Mouse (Mus musculus): ENCODE measurements around the gene Gli3. TPM values are rescaled to one million over a fixed set of nuclear protein-coding genes. Genes with fewer than 3 reads are reported as not detected.

The Gli3 gene
- total RNA-seq, 2 experiments from 2014 or later = 1.9 to 2.0 TPM

DNA sequence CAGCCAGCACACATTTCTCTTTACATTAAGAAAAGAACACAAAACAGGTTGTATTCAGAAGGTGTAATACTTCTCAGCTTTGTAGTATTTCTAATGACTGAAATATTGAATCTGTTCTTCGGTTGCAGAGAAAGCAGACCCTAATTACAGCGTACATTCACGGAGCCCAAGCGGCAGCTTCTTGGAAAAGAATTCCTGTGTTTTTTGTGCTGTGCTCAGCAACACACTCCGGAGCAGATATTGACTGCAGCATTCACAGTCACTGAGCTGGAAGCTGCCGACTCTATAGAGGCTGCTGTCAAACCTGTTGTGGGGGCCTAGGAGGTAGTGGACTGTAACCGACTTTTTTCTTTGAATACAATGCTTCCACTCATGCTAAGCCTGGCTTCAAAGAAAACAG is 158.0 kb downstream of the Gli3 start:
- intact Hi-C loops (cut with DNase I) = no loop called here
- no peak for DNase-seq (ENCODE audit: low spot score)

GRCm38 (mm10) chr13:15624490-15625353 is 161.7 kb downstream of the Gli3 start:
- DNase-seq (ENCODE audit: low spot score) = no peak
- intact Hi-C loops (cut with DNase I) = no loop called here

DNA sequence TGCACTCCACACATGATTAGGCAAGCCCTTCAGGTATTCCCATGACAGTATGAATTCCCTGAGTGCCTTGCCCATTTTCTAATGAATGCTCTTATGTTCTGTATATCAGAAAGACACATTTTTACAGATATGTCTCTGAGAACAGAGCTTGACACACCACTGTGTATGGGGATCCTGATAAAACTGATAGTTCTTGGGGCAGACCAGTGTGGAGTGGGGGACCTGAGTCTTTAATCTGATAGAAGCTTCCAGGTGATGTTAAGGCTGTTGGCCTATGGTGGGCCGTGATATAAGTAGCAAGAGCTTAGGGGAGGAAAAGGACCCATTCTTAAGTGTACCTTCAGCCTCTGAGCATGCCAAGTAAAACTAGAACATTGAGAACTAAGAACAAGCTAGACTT is 178.5 kb downstream of the Gli3 start:
- no peak for DNase-seq (ENCODE audit: low spot score)
- intact Hi-C loops (cut with DNase I) = no loop called here

GRCm38 (mm10) chr13:15660502-15660901 is 197.5 kb downstream of the Gli3 start:
- intact Hi-C loops (cut with DNase I) = no loop called here
- DNase-seq (ENCODE audit: low spot score) = no peak

DNA sequence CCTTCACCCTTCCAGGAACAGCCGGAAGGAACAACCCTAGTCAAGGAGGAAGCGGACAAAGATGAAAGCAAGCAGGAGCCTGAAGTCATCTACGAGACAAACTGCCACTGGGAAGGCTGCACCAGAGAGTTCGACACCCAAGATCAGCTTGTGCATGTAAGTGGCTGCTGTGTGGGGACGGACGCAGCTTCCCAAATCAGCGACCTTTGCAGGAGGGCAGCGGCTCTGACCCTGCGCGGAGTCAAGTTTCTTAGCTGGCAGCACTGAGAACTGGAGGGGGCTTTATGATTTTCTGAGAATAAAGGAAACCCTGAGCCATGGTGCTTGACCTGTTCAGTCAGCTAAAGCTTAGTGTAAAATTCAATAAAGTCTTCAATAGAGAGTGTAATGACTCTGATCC is 199.3 kb downstream of the Gli3 start:
- DNase-seq (ENCODE audit: low spot score) = no peak
- intact Hi-C loops (cut with DNase I) = no loop called here

- no peak for DNase-seq (ENCODE audit: low spot score)
- intact Hi-C loops (cut with DNase I) = no loop called here
Measured at GRCm38 (mm10) chr13:15664580-15665201, 201.7 kb downstream of the Gli3 start.

DNA sequence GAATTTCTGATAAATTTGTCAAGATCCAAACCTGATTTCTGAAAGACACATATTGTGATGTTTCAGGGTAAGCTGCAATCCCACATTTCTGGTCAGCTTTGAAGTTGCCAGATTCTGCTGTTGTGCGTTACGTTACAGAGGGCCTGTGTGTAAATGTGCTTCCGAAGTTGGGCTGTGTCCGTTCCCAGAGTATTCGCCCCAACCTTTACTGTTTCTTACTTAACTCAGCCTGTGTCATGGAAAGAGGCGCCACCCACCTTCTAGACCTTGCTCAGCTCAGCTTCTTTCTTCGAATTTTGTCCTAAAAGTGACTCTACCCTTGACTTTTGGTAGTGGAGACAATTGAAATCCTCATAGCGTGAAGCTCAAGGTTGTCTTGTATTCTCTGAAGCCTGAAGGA is 202.5 kb downstream of the Gli3 start:
- DNase-seq (ENCODE audit: low spot score) = no peak
- intact Hi-C loops (cut with DNase I) = no loop called here

DNA sequence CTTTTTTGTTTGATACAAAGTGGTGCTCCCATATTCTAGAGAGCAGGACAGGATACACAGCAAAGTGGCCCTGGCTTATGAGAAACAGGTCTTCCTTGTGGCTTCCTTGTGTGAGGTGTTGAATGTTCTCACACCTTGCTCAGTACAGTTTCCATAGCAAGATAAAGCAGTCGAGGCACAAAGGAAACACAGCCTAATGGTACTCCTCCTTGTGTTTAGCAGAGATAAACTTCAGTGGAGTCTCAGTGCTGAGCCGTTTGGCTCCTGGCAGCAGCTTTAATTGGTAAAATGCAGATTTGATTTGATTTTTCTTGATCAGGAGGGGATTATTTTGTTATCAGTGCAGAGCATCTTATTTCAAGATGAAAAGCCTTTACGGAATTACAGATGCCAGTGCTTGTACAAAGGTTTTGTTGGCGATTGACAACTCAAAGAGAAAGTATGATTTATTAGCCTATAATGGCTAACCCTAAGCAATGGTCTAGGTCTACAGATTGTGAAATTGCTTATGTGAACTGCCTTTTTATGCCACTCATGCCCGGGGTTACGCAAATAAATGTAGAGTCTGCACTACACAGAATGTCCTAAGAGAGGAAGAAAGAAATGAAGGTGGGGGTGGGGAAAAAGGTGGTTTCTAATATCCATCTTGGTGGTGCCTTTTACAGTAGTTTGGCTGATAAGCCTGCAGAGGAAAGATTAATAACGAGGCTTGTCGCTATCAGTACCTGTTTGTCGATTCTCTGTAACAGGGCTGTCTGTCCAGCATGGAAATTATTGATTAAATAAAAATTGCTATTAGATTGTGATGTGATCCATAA is 207.3 kb downstream of the Gli3 start:
- DNase-seq (ENCODE audit: low spot score) = no peak
- intact Hi-C loops (cut with DNase I) = no loop called here

DNA sequence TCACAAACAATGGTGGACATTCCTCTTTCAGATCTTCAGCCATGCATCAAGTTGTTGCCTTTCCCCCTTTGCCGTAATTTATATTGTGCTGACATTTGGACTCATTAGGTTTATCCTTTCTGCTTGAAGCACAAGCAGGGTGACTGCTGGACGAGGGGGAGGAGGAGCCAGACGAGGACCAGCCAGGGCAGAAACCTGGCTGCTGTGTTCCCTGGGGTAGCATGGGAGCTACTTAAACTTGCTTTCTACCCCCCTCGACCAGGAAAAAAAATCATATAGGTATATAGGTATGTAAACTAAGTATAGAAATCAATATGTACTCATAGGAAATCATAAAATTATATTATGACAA is 207.9 kb downstream of the Gli3 start:
- no peak for DNase-seq (ENCODE audit: low spot score)
- intact Hi-C loops (cut with DNase I) = no loop called here

- no peak for DNase-seq (ENCODE audit: low spot score)
- intact Hi-C loops (cut with DNase I) = no loop called here
Measured at GRCm38 (mm10) chr13:15675480-15675879, 212.4 kb downstream of the Gli3 start.

DNA sequence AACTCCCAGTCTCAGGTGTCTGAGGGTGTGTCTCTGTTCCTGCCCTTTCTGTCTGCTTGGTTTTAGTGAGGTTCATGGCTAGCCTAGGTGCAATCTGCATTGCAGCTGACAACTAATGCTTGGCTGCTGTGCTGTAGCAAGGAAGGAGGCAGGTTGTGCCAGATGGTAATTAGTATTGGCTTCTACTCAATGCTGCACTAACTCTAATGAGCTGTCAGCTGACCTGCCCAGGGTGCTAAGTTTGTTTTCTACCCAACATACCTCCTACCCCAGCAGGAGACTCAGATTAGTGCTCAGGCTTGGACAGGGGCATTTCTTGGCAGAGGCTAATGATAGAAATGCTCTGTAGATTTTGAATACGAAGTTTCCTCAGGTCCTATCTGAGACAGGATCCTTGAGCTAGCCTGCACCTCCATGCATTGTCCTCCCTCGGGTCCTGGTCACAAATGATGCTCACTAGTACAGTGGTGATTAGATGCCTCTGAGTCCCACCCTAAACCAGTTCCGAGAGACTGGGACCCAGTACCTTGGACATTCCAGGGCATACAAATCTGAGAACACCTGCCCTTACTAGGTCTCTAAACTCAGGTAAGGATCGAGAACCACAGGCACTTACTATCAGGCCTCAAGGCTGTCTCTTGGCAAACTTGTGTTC is 214.2 kb downstream of the Gli3 start:
- no peak for DNase-seq (ENCODE audit: low spot score)
- intact Hi-C loops (cut with DNase I) = no loop called here

- DNase-seq (ENCODE audit: low spot score) = no peak
- intact Hi-C loops (cut with DNase I) = no loop called here
Measured at GRCm38 (mm10) chr13:15681530-15681929, 218.5 kb downstream of the Gli3 start.

DNA sequence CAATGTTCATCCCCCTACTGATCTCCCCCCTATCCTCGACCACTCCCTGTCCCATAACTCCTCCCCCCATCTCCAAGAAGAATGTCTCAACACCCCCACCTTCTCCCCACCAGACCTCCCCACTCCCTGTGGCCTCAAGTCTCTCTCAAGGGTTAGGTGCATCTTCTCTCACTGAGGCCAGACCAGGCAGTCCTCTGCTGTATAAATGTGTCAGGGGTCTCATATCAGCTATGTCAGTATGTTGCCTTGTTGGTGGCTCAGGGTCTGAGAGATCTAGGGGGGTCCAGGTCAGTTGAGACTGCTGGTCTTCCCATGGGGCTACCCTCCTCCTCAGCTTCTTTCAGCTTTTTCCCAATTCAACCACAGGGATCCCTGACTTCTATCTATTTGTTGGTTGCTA is 220.0 kb downstream of the Gli3 start:
- no peak for DNase-seq (ENCODE audit: low spot score)
- intact Hi-C loops (cut with DNase I) = no loop called here

- DNase-seq (ENCODE audit: low spot score) = no peak
- intact Hi-C loops (cut with DNase I) = no loop called here
Measured at GRCm38 (mm10) chr13:15688074-15688825, 225.2 kb downstream of the Gli3 start.

GRCm38 (mm10) chr13:15688826-15689501 is 225.9 kb downstream of the Gli3 start:
- no peak for DNase-seq (ENCODE audit: low spot score)
- intact Hi-C loops (cut with DNase I) = no loop called here

DNA sequence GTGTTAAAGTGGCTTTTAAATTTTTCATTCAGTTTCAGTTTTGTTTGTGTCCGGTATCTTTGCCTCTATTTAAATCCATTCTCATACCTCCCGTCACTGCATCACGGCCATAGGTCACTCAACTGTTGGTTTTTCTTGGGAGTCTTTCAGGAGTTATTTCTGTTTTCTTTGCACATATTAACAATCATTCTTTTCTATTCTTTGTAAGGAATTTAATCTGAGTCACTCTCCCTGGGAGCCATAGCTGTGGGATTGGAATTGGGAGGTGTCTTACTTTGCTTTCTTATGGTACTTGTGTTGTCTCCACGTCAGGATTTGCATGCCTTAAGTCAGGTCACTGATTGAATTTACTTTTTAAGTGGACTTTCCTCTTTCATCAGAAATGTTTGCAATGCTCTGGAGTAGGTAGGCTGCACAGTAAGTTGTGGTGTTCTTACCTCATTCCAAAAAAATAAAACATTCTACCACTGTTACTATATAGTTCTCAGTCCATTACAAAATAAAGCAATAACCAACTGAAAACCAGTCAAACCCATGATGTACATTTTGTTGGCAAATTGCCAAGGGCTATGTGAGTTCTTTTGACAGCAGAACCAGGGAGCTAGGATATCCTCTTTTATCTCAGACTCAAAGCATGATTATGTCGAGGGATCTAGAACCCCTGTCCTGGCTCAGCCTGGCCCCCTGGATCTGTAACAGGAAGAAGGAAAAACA is 228.9 kb downstream of the Gli3 start:
- intact Hi-C loops (cut with DNase I) = no loop called here
- no peak for DNase-seq (ENCODE audit: low spot score)

DNA sequence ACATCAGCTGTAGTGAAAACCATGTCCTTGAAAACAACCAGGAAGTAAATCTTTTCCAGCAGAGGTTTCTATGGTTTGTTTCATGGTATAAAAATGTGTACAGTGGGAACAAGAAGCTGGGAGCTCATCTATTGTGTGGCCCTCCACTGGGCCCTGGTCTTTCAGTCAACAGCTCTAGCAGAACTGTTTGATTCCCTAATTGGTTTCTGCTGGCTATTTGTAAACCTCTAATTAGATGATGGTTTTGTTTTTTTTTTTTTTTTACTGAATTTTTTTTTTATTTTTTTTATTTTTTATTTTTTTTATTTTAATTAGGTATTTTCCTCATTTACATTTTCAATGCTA is 229.4 kb downstream of the Gli3 start:
- intact Hi-C loops (cut with DNase I) = no loop called here

DNA sequence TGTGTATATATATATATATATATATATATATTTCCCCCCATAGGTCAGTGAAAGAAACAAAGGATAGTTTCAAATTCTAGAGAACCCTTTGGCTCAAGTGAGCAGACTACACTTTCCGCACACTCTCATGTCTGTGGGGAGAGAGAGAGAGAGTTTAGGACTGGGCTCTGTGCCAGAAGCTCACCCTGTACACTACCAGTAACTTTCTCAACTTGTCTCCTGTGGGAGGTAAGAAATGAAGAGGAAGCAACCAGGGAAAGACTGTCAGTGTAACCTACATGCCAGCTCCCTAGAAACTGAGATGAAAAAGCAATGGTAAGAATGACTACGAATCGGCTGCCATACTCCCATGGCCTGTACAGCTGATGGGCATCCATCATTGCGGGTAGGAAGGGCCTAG is 235.2 kb downstream of the Gli3 start:
- intact Hi-C loops (cut with DNase I) = no loop called here
- DNase-seq (ENCODE audit: low spot score) = no peak

More for the DNA sequence above, 229.4 kb downstream of the Gli3 start:
- DNase-seq (ENCODE audit: low spot score) = no peak

DNA sequence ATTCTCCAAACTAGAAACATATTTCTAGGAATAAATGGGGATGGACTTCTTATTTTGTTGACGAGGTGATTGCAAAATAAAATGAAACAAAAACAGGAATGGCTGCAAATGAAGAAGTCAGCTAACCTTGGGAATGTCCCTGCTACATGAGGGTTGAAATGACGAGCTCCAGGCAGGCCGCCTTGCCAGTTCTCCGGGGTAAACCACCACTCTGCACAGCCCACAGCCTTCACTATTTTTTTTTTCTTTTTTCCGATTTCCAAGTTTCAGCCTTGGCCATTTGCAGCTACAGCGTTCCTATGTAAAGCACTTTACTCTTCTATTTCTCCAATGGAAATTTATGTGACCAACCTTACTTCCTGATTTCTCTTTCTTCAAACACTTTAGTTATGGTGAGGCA is 236.1 kb downstream of the Gli3 start:
- intact Hi-C loops (cut with DNase I) = no loop called here
- no peak for DNase-seq (ENCODE audit: low spot score)
